Mouse (Mus musculus): ENCODE results near the gene Zfp729b. TPM values are rescaled to one million over a fixed set of nuclear protein-coding genes. Genes with fewer than 3 reads are reported as not detected.
A peak's percentile ranks its signal among the peaks of the same experiment; 100 is the strongest.

Zfp729b gene
- 1.1 and 1.2 TPM in 2 replicates for polyA plus RNA-seq (2015; fragmentation: Nextera tagmentation; extraction: Ambion mirVana)

- Histone ChIP-seq H3K9ac (peak within 1 kb of the TSS; percentile 65), H3K27me3 (no peaks in the 10 kb centered on the region), H3K36me3 (replicated peaks) (no peaks in the 10 kb centered on the region), H3K4me3 (replicated peaks) (peak within 1 kb of the TSS; percentile 76), H3K4me2 (peak within 1 kb of the TSS; percentile 71), H3K9me3 (replicated peaks) (0 out of 2 replicates have a peak, but pooled peaks cover 3% of the 10 kb centered on the region), H3K27ac (replicated peaks) (peak within 1 kb of the TSS; percentile 61; the same call in 1 of the 2 replicates), H3K4me1 (replicated peaks) (peaks cover 7% of the 10 kb centered on the region)
- peak; percentile 87 for ATAC-seq (ENCODE audit: insufficient read depth)
- under 1% methylated on average over 20 of the region's 20 CpGs for WGBS (ENCODE audit: insufficient replicate concordance)
Observed at GRCm38 (mm10) chr13:67609066-67609876, at the start of gene Zfp729b. Gene Zfp729b, minus strand, starts transcription at chr13:67609707.

- 42% methylated on average over 3 of the region's 3 CpGs for WGBS (ENCODE audit: insufficient replicate concordance)
- no peak for ATAC-seq (ENCODE audit: insufficient read depth)
Observed at GRCm38 (mm10) chr13:67652496-67652895, 43.0 kb upstream of the Zfp729b start.

GRCm38 (mm10) chr13:67637294-67638007, 27.9 kb upstream of the Zfp729b start, which contains the start of the genes Gm49345 and Zfp729a:
Gene Gm49345, minus strand, starts transcription at chr13:67637769.
Gene Zfp729a, minus strand, starts transcription at chr13:67637791.
- under 1% methylated on average over 19 of the region's 19 CpGs for WGBS (ENCODE audit: insufficient replicate concordance)
- H3K27me3 ChIP-seq: no peaks in the 10 kb centered on the region
- peak within 1 kb of the TSS; percentile 75 for H3K4me3 ChIP-seq (replicated peaks)
- no peaks in the 10 kb centered on the region; the same call in 1 of the 2 replicates for H3K4me1 ChIP-seq (replicated peaks)
- peak within 1 kb of the TSS; percentile 66 for H3K9ac ChIP-seq
- peak within 1 kb of the TSS; percentile 41; the same call in 1 of the 2 replicates for H3K27ac ChIP-seq (replicated peaks)
- peak; percentile 95 for ATAC-seq (ENCODE audit: insufficient read depth)
- peak within 1 kb of the TSS; percentile 66 for H3K4me2 ChIP-seq
- H3K9me3 ChIP-seq (replicated peaks): no peaks in the 10 kb centered on the region
- H3K36me3 ChIP-seq (replicated peaks): no peaks in the 10 kb centered on the region

More at GRCm38 (mm10) chr13:67652496-67652895, 43.0 kb upstream of the Zfp729b start:
- H3K9me3 ChIP-seq (replicated peaks): no peaks in the 10 kb centered on the region
- no peak overlapping the region for H3K4me3 ChIP-seq (replicated peaks)
- no peaks in the 10 kb centered on the region for H3K27me3 ChIP-seq
- H3K27ac ChIP-seq (replicated peaks): no peak overlapping the region
- no peak overlapping the region for H3K9ac ChIP-seq
- no peaks in the 10 kb centered on the region for H3K4me1 ChIP-seq (replicated peaks)
- H3K4me2 ChIP-seq: no peak overlapping the region
- H3K36me3 ChIP-seq (replicated peaks): no peaks in the 10 kb centered on the region

- Histone ChIP-seq H3K4me1 (replicated peaks) (peaks cover 7% of the 10 kb centered on the region), H3K4me3 (replicated peaks) (no peak overlapping the region; the same call in 1 of the 2 replicates), H3K27ac (replicated peaks) (no peak overlapping the region), H3K9me3 (replicated peaks) (0 out of 2 replicates have a peak, but pooled peaks cover 3% of the 10 kb centered on the region), H3K4me2 (peak overlapping the region; percentile 71; the same call in 1 of the 2 replicates), H3K9ac (no peak overlapping the region), H3K27me3 (no peaks in the 10 kb centered on the region), H3K36me3 (replicated peaks) (no peaks in the 10 kb centered on the region)
- WGBS (ENCODE audit: insufficient replicate concordance): 72% methylated on average over 4 of the region's 4 CpGs
- ATAC-seq (ENCODE audit: insufficient read depth): no peak
Observed at GRCm38 (mm10) chr13:67610108-67610507, 601 bp upstream of the Zfp729b start.

GRCm38 (mm10) chr13:67572591-67573189, 36.8 kb downstream of the Zfp729b start:
- Histone ChIP-seq H3K9me3 (replicated peaks) (no peaks in the 10 kb centered on the region), H3K36me3 (replicated peaks) (no peaks in the 10 kb centered on the region), H3K27ac (replicated peaks) (no peak overlapping the region), H3K9ac (no peak overlapping the region), H3K27me3 (no peaks in the 10 kb centered on the region), H3K4me1 (replicated peaks) (no peaks in the 10 kb centered on the region), H3K4me3 (replicated peaks) (no peak overlapping the region), H3K4me2 (no peak overlapping the region)
- no peak for ATAC-seq (ENCODE audit: insufficient read depth)
- 62% methylated on average over 5 of the region's 5 CpGs for WGBS (ENCODE audit: insufficient replicate concordance)

GRCm38 (mm10) chr13:67553730-67554129, 55.8 kb downstream of the Zfp729b start, which contains the start of gene Zfp748:
Gene Zfp748, minus strand, starts transcription at chr13:67553830.
- no peak for ATAC-seq (ENCODE audit: insufficient read depth)
- WGBS (ENCODE audit: insufficient replicate concordance): 62% methylated on average over 4 of the region's 4 CpGs

GRCm38 (mm10) chr13:67552505-67553346, 56.8 kb downstream of the Zfp729b start:
- Histone ChIP-seq H3K9me3 (replicated peaks) (no peaks in the 10 kb centered on the region), H3K9ac (peak overlapping the region; percentile 67), H3K27me3 (no peaks in the 10 kb centered on the region), H3K4me3 (replicated peaks) (peak overlapping the region; percentile 68), H3K36me3 (replicated peaks) (no peaks in the 10 kb centered on the region), H3K4me1 (replicated peaks) (peaks cover 24% of the 10 kb centered on the region), H3K27ac (replicated peaks) (peak overlapping the region; percentile 75), H3K4me2 (peak overlapping the region; percentile 69)
- ATAC-seq (ENCODE audit: insufficient read depth): peak; percentile 97
- WGBS (ENCODE audit: insufficient replicate concordance): 1% methylated on average over 44 of the region's 44 CpGs

More at GRCm38 (mm10) chr13:67553730-67554129, 55.8 kb downstream of the Zfp729b start, which contains the start of gene Zfp748:
- no peaks in the 10 kb centered on the region for H3K27me3 ChIP-seq
- H3K4me1 ChIP-seq (replicated peaks): peaks cover 24% of the 10 kb centered on the region
- no peaks in the 10 kb centered on the region for H3K9me3 ChIP-seq (replicated peaks)
- peak within 1 kb of the TSS; percentile 69 for H3K4me2 ChIP-seq
- peak within 1 kb of the TSS; percentile 67 for H3K9ac ChIP-seq
- H3K36me3 ChIP-seq (replicated peaks): no peaks in the 10 kb centered on the region
- H3K4me3 ChIP-seq (replicated peaks): peak within 1 kb of the TSS; percentile 68
- H3K27ac ChIP-seq (replicated peaks): peak within 1 kb of the TSS; percentile 75

GRCm38 (mm10) chr13:67545941-67546340, 63.6 kb downstream of the Zfp729b start:
- peaks cover 42% of the 10 kb centered on the region for H3K36me3 ChIP-seq (replicated peaks)
- H3K9me3 ChIP-seq (replicated peaks): no peaks in the 10 kb centered on the region
- WGBS (ENCODE audit: insufficient replicate concordance): 80% methylated on average over 1 of the region's 1 CpGs
- H3K4me1 ChIP-seq (replicated peaks): peaks cover 8% of the 10 kb centered on the region; the same call in 1 of the 2 replicates
- ATAC-seq (ENCODE audit: insufficient read depth): no peak
- no peaks in the 10 kb centered on the region for H3K27me3 ChIP-seq
- no peak overlapping the region for H3K27ac ChIP-seq (replicated peaks)
- no peak overlapping the region for H3K4me3 ChIP-seq (replicated peaks)
- no peak overlapping the region for H3K9ac ChIP-seq
- no peak overlapping the region for H3K4me2 ChIP-seq
